In genomic region chr11:81584506-81584905, GRCm38 (mm10) we compare ENCODE assay signal across 16 mouse cellular contexts.
"Had no signal": no experiment of that assay in that cellular context is flagged by ENCODE, and none has a peak within 500 bp of the region (broad histone marks: within the 10 kb centered on the region; RNA-seq: fewer than 3 reads in every experiment).

No protein-coding gene starts in this region.

- H3K27ac ChIP-seq: neural tube, embryonic 12.5 days; neural tube, embryonic 13.5 days; neural tube, embryonic 15.5 days; stomach, embryonic 15.5 days; stomach, postnatal 0 days had no signal

- DNase-seq: right cerebral cortex, adult 18-20 months; right cerebral cortex, postnatal 14 days; right cerebral cortex, postnatal 25 days; right cerebral cortex, postnatal 4 days; spleen, adult 18-20 months; thymus, adult 18-20 months; thymus, adult 2 months; thymus, postnatal 14 days; thymus, postnatal 25 days; thymus, postnatal 36 days; thymus, postnatal 4 days had no signal

- H3K4me1 ChIP-seq: neural tube, embryonic 12.5 days; stomach, embryonic 15.5 days had no signal

- H3K36me3 ChIP-seq: neural tube, embryonic 12.5 days; neural tube, embryonic 13.5 days; neural tube, embryonic 15.5 days; stomach, embryonic 15.5 days had no signal

- H3K4me3 ChIP-seq: neural tube, embryonic 12.5 days; neural tube, embryonic 13.5 days; neural tube, embryonic 15.5 days; stomach, embryonic 15.5 days had no signal

- H3K27me3 ChIP-seq: neural tube, embryonic 12.5 days; neural tube, embryonic 13.5 days; neural tube, embryonic 15.5 days; stomach, embryonic 15.5 days had no signal

- H3K9me3 ChIP-seq: neural tube, embryonic 12.5 days; neural tube, embryonic 13.5 days; neural tube, embryonic 15.5 days; stomach, embryonic 15.5 days had no signal
